In the genomic region with DNA sequence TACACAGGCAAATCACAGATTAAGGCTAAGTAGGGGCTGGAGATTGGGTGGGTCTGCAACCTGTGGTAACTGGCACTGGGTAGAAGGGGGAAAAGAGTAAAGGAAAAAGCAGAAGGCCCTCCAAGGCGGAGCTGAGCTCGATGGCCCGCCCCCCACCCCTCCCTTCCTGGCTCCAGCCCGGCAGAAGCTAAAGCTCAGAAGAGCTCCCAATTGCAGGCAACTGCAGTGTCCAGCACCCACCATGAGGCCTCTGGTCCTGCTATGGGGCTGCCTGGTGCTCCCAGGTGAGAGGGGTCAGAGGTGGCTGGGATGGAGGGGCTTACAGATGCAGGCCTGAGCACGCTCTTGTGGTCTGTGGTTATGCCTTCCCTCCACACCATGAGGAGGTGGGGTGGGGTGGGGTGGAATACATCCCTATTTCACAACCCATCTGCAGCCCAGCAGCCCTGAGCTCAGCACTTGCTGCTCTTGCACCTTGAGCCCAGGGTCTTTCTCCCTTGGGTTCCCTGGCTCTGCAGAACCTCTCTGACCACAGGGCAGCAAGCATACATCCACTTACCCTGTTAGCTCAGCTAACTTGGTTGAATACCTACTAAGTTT, we compare ENCODE assay signal across 11 mouse cellular contexts. TPM values are rescaled to one million over a fixed set of nuclear protein-coding genes. Genes with fewer than 3 reads are reported as not detected.
DNase-seq lines count a peak whose midpoint lies in the region; ATAC-seq and TF ChIP-seq lines count a peak whose summit lies in the region.
"Had no signal": no experiment of that assay in that cellular context is flagged by ENCODE, and none has a peak within 500 bp of the region (broad histone marks: within the 10 kb centered on the region; RNA-seq: fewer than 3 reads in every experiment).

A gene (plus strand): TSS at position 160 of the 600 bp plus-strand sequence.

- no peaks in the 10 kb centered on the region for H3K36me3 ChIP-seq in spleen, adult 2 months (ENCODE audit: control insufficient read depth, insufficient read depth, low read length)

- peak; percentile 80 for ATAC-seq in megakaryocyte progenitor cell, adult 5-6 weeks (replicated peaks; ENCODE audit: poor library complexity)
- ATAC-seq: liver, postnatal 0 days had no signal

- TF ChIP-seq CTCF in spleen, adult 2 months (IDR thresholded peaks at IDR 0.05; ENCODE audit: extremely low read depth, insufficient read depth, insufficient read length, insufficient replicate concordance) = no peak
- TF ChIP-seq CTCF in bone marrow macrophage, adult 2 months (IDR thresholded peaks at IDR 0.05; ENCODE audit: low read depth, low read length) = no peak

- 14% methylated on average over 5 of the region's 5 CpGs for WGBS in spleen, adult 2 months

- no peak for TF ChIP-seq POLR2A in spleen, adult 2 months (IDR thresholded peaks at IDR 0.05; ENCODE audit: low read depth, low read length)
- no peak for TF ChIP-seq POLR2A in bone marrow macrophage, adult 2 months (IDR thresholded peaks at IDR 0.05; ENCODE audit: borderline replicate concordance, low read depth, low read length)

- no peaks in the 10 kb centered on the region for H3K27me3 ChIP-seq in spleen, adult 2 months (ENCODE audit: control insufficient read depth, insufficient read depth, low read length)

- H3K4me1 ChIP-seq in spleen, adult 2 months (ENCODE audit: control insufficient read depth, insufficient read depth, insufficient read length) = no peaks in the 10 kb centered on the region
- peaks cover 4% of the 10 kb centered on the region for H3K4me1 ChIP-seq in bone marrow macrophage, adult 2 months (ENCODE audit: control insufficient read depth, insufficient read depth, low read length)

- no peak within 1 kb of the TSS for H3K27ac ChIP-seq in spleen, adult 2 months (ENCODE audit: insufficient read depth, low read length)
- H3K27ac ChIP-seq in bone marrow macrophage, adult 2 months (ENCODE audit: insufficient read depth, low read depth, low read length) = no peak within 1 kb of the TSS
- H3K27ac ChIP-seq: hindbrain, embryonic 14.5 days had no signal

- H3K4me3 ChIP-seq in spleen, adult 2 months (ENCODE audit: extremely low read depth, insufficient read depth, insufficient read length) = peak within 1 kb of the TSS; percentile 39; the same call in 1 of the 2 replicates
- H3K4me3 ChIP-seq in bone marrow macrophage, adult 2 months (ENCODE audit: insufficient read depth, low read length) = peak within 1 kb of the TSS; percentile 43

- DNase-seq in spleen, adult 2 months (ENCODE audit: low read depth in 1 of 2, low spot score in 2 of 2) = no peak
- DNase-seq in spleen, adult 12 weeks (ENCODE audit: low spot score) = no peak
- DNase-seq in gonadal fat pad, adult 2 months (ENCODE audit: low read depth) = no peak
- no peak for DNase-seq in natural killer cell, adult 2 months (ENCODE audit: low spot score in 2 of 2)
- no peak for DNase-seq in left cerebral cortex, adult 9 months (ENCODE audit: low spot score in 2 of 2)
- no peak for DNase-seq in frontal cortex, adult 2 months (ENCODE audit: extremely low spot score in 1 of 2, low spot score in 1 of 2)
- DNase-seq: liver, postnatal 0 days; midbrain, embryonic 14.5 days had no signal

RNA-seq across cellular contexts. Expression of the gene that starts here (rescaled TPM):
- polyA plus RNA-seq in spleen, adult 2 months (2012; rRNA removed) = 12.3 and 12.8 TPM in 2 replicates
- polyA plus RNA-seq in bone marrow macrophage, adult 2 months (2012; ENCODE audit: insufficient read depth, insufficient read length, missing spikeins) = 5.1 and 6.4 TPM in 2 replicates
- polyA plus RNA-seq in gonadal fat pad, adult 2 months (2012; rRNA removed) = 88.9 and 100.0 TPM in 2 replicates
- total RNA-seq in megakaryocyte progenitor cell, adult 5-6 weeks (2015) = 0.66 and 1.3 TPM in 2 replicates
- 0.71 and 1.1 TPM in 2 replicates for total RNA-seq in megakaryocyte progenitor cell, adult 5-6 weeks (2017)
- 0.25 and 0.28 TPM in 2 replicates for polyA plus RNA-seq in frontal cortex, adult 2 months (2012; rRNA removed)
